Mouse (Mus musculus) stomach, embryonic 16.5 days (tissue): ENCODE data around the gene E130116L18Rik. TPM values are rescaled to one million over a fixed set of nuclear protein-coding genes. Genes with fewer than 3 reads are reported as not detected.
"Not testable (repeated sequence)": the region's sequence is repeated elsewhere in the genome, so short reads cannot be mapped to it uniquely, and the experiment has no call there.

Source experiments
- ATAC-seq: fragments of 200-750 bp; cut with Nextera tagmentation; 2 replicates; pipeline ENCODE4 v1.8.0; 2017; ENCODE audit warnings: moderate number of reproducible peaks, moderate TSS enrichment; ENCODE audit not compliant: insufficient read depth, low FRiP score
- H3K27ac ChIP-seq: fragments of 300-500 bp; sonication (generic); 2 replicates; pipeline ENCODE4 v1.5.1; 2014; ENCODE audit warnings: low read length
- H3K27me3 ChIP-seq: fragments of 300-500 bp; sonication (generic); 2 replicates; pipeline ENCODE4 v1.6.1; 2014; ENCODE audit warnings: low read length, control low read depth, mixed read lengths; ENCODE audit not compliant: control insufficient read depth, insufficient read depth
- H3K36me3 ChIP-seq: fragments of 300-500 bp; sonication (generic); 2 replicates; pipeline ENCODE4 v1.6.1; 2014; ENCODE audit warnings: low read length; ENCODE audit not compliant: control insufficient read depth, insufficient read depth
- H3K4me1 ChIP-seq: fragments of 300-500 bp; sonication (generic); 2 replicates; pipeline ENCODE4 v1.6.1; 2014; ENCODE audit warnings: low read length, control low read depth, mixed read lengths; ENCODE audit not compliant: control insufficient read depth, insufficient read depth
- H3K4me2 ChIP-seq: fragments of 300-500 bp; sonication (generic); 2 replicates; pipeline ENCODE4 v1.6.1; 2014; ENCODE audit warnings: low read depth, low read length, mixed read lengths
- H3K4me3 ChIP-seq: fragments of 300-500 bp; sonication (generic); replicated peaks from 2 replicates; pipeline ENCODE4 v1.5.1; 2014; ENCODE audit warnings: mild to moderate bottlenecking, low read length
- H3K9ac ChIP-seq: fragments of 300-500 bp; sonication (generic); 2 replicates; pipeline ENCODE4 v1.6.1; 2014; ENCODE audit warnings: low read length
- H3K9me3 ChIP-seq: fragments of 300-500 bp; sonication (generic); replicated peaks from 2 replicates; pipeline ENCODE4 v1.6.1; 2016; ENCODE audit warnings: low read length, control low read depth; ENCODE audit not compliant: control insufficient read depth
- WGBS: fragments of 180-500 bp; shearing (Covaris S2); extraction: QIAGEN DNeasy Blood & Tissue Kit; methylation state at CpG from one replicate; pipeline ENCODE4 v1.1.7; 2014; 5-methylcytosine and 5-hydroxymethylcytosine counted together
- polyA plus RNA-seq: library from polyadenylated mRNA; unstranded; fragments of >200 nt; fragmentation: Nextera tagmentation; extraction: Ambion mirVana; gene quantifications from 2 replicates; pipeline ENCODE4 v1.2.1, GENCODE M21; 2015

The E130116L18Rik gene
- polyA plus RNA-seq, 1 experiment from 2014 or later, result not detected

DNA sequence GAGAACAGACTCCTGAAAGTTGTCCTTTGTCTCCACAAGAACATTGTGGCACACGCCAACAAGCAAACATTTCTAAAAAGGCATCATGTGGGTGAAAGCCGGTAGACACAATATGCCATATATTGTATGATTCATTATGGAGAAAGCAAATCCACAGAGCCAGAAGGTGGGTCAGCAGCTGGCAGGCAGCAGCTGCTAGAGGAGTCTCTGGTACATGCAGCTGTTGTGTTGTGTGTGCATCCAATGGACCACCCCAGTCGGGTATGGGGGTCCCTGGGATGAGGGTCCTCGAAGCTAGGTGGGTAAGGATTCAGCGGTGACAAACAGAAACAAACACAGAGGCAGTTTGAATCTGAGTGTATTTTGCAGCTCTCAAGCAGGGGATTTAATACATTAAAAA is 45.0 kb downstream of the E130116L18Rik start:
- H3K4me2 ChIP-seq, ATAC-seq: not testable (repeated sequence)

More for the DNA sequence above, 45.0 kb downstream of the E130116L18Rik start:
- H3K36me3 ChIP-seq, H3K9ac ChIP-seq, H3K27ac ChIP-seq, H3K27me3 ChIP-seq, H3K4me1 ChIP-seq, H3K9me3 ChIP-seq, H3K4me3 ChIP-seq: not testable (repeated sequence)
- 86% methylated on average over 5 of the region's 5 CpGs for WGBS

Other genes with a start within 250 kb of the E130116L18Rik start
- gene Prkag2, start 122.5 kb downstream of the E130116L18Rik start, polyA plus RNA-seq, result 42.5 and 43.7 TPM in 2 replicates
- not detected in 2 replicates for gene Galntl5, start 41.7 kb downstream of the E130116L18Rik start, polyA plus RNA-seq
- gene Galnt11, start 1.2 kb downstream of the E130116L18Rik start, polyA plus RNA-seq, result 38.4 and 41.1 TPM in 2 replicates